Mouse (Mus musculus): ENCODE results near the gene Phlpp1. TPM values are rescaled to one million over a fixed set of nuclear protein-coding genes. Genes with fewer than 3 reads are reported as not detected.
A peak's percentile ranks its signal among the peaks of the same experiment; 100 is the strongest.

The Phlpp1 gene
- polyA plus RNA-seq, 1 experiment: 26.8 TPM

- H3K4me3 ChIP-seq (replicated peaks; ENCODE audit: extremely low read depth, low read depth, low read length): no peak overlapping the region
- peaks cover 2% of the 10 kb centered on the region for H3K4me1 ChIP-seq (ENCODE audit: control insufficient read depth, insufficient read depth, low read length)
- 89% methylated on average over 7 of the region's 7 CpGs for WGBS
- DNase-seq: no peak
- no peak for TF ChIP-seq CTCF (IDR thresholded peaks at IDR 0.05; ENCODE audit: insufficient read depth, low read length)
- no peak for TF ChIP-seq POLR2A (IDR thresholded peaks at IDR 0.05; ENCODE audit: borderline replicate concordance, extremely low read depth, low read depth, low read length)
These were observed 55.1 kb downstream of the Phlpp1 start for GRCm38 (mm10) chr1:106226613-106227012.

GRCm38 (mm10) chr1:106230313-106230712 lies 58.8 kb downstream of the Phlpp1 start:
- peak; percentile 33 for DNase-seq
- no peak overlapping the region for H3K4me3 ChIP-seq (replicated peaks; ENCODE audit: extremely low read depth, low read depth, low read length)
- H3K4me1 ChIP-seq (ENCODE audit: control insufficient read depth, insufficient read depth, low read length): peaks cover 4% of the 10 kb centered on the region
- TF ChIP-seq POLR2A (IDR thresholded peaks at IDR 0.05; ENCODE audit: borderline replicate concordance, extremely low read depth, low read depth, low read length) (no peak), CTCF (IDR thresholded peaks at IDR 0.05; ENCODE audit: insufficient read depth, low read length) (no peak)
- 29% methylated on average over 3 of the region's 3 CpGs for WGBS

- no peak for TF ChIP-seq POLR2A (IDR thresholded peaks at IDR 0.05; ENCODE audit: borderline replicate concordance, extremely low read depth, low read depth, low read length)
- no peak for TF ChIP-seq CTCF (IDR thresholded peaks at IDR 0.05; ENCODE audit: insufficient read depth, low read length)
- peaks cover 4% of the 10 kb centered on the region for H3K4me1 ChIP-seq (ENCODE audit: control insufficient read depth, insufficient read depth, low read length)
- no peak overlapping the region for H3K4me3 ChIP-seq (replicated peaks; ENCODE audit: extremely low read depth, low read depth, low read length)
- WGBS: 72% methylated on average over 5 of the region's 5 CpGs
- no peak for DNase-seq
These were observed 59.8 kb downstream of the Phlpp1 start for GRCm38 (mm10) chr1:106231345-106231744.

- Histone ChIP-seq H3K4me1 (ENCODE audit: control insufficient read depth, insufficient read depth, low read length) (peaks cover 6% of the 10 kb centered on the region), H3K4me3 (replicated peaks; ENCODE audit: extremely low read depth, low read depth, low read length) (no peak overlapping the region)
- no peak for DNase-seq
- TF ChIP-seq POLR2A (IDR thresholded peaks at IDR 0.05; ENCODE audit: borderline replicate concordance, extremely low read depth, low read depth, low read length) (no peak), CTCF (IDR thresholded peaks at IDR 0.05; ENCODE audit: insufficient read depth, low read length) (no peak)
- 57% methylated on average over 3 of the region's 3 CpGs for WGBS
These were observed 60.4 kb downstream of the Phlpp1 start for GRCm38 (mm10) chr1:106231805-106232459.

- Histone ChIP-seq H3K4me3 (replicated peaks; ENCODE audit: extremely low read depth, low read depth, low read length) (no peak overlapping the region), H3K4me1 (ENCODE audit: control insufficient read depth, insufficient read depth, low read length) (peaks cover 7% of the 10 kb centered on the region)
- WGBS: 61% methylated on average over 4 of the region's 4 CpGs
- no peak for TF ChIP-seq POLR2A (IDR thresholded peaks at IDR 0.05; ENCODE audit: borderline replicate concordance, extremely low read depth, low read depth, low read length)
- TF ChIP-seq CTCF (IDR thresholded peaks at IDR 0.05; ENCODE audit: insufficient read depth, low read length): no peak
- DNase-seq: no peak
These were observed 60.9 kb downstream of the Phlpp1 start for GRCm38 (mm10) chr1:106232460-106232850.

- H3K4me1 ChIP-seq (ENCODE audit: control insufficient read depth, insufficient read depth, low read length): peaks cover 17% of the 10 kb centered on the region
- H3K4me3 ChIP-seq (replicated peaks; ENCODE audit: extremely low read depth, low read depth, low read length): no peak overlapping the region
- DNase-seq: no peak
- TF ChIP-seq CTCF (IDR thresholded peaks at IDR 0.05; ENCODE audit: insufficient read depth, low read length) (no peak), POLR2A (IDR thresholded peaks at IDR 0.05; ENCODE audit: borderline replicate concordance, extremely low read depth, low read depth, low read length) (no peak)
These were observed 65.4 kb downstream of the Phlpp1 start for GRCm38 (mm10) chr1:106236986-106237385.

- DNase-seq: no peak
- TF ChIP-seq CTCF (IDR thresholded peaks at IDR 0.05; ENCODE audit: insufficient read depth, low read length) (no peak), POLR2A (IDR thresholded peaks at IDR 0.05; ENCODE audit: borderline replicate concordance, extremely low read depth, low read depth, low read length) (no peak)
- WGBS: 33% methylated on average over 7 of the region's 7 CpGs
- H3K4me1 ChIP-seq (ENCODE audit: control insufficient read depth, insufficient read depth, low read length): peaks cover 25% of the 10 kb centered on the region
- no peak overlapping the region for H3K4me3 ChIP-seq (replicated peaks; ENCODE audit: extremely low read depth, low read depth, low read length)
These were observed 68.6 kb downstream of the Phlpp1 start for GRCm38 (mm10) chr1:106240116-106240685.

GRCm38 (mm10) chr1:106241059-106241458 lies 69.5 kb downstream of the Phlpp1 start:
- Histone ChIP-seq H3K4me1 (ENCODE audit: control insufficient read depth, insufficient read depth, low read length) (peaks cover 25% of the 10 kb centered on the region), H3K4me3 (replicated peaks; ENCODE audit: extremely low read depth, low read depth, low read length) (no peak overlapping the region)
- DNase-seq: no peak
- TF ChIP-seq CTCF (IDR thresholded peaks at IDR 0.05; ENCODE audit: insufficient read depth, low read length) (no peak), POLR2A (IDR thresholded peaks at IDR 0.05; ENCODE audit: borderline replicate concordance, extremely low read depth, low read depth, low read length) (no peak)
- WGBS: 62% methylated on average over 1 of the region's 1 CpGs

- no peak for TF ChIP-seq CTCF (IDR thresholded peaks at IDR 0.05; ENCODE audit: insufficient read depth, low read length)
- no peak for DNase-seq
- WGBS: 11% methylated on average over 2 of the region's 2 CpGs
- peaks cover 22% of the 10 kb centered on the region for H3K4me1 ChIP-seq (ENCODE audit: control insufficient read depth, insufficient read depth, low read length)
- no peak overlapping the region for H3K4me3 ChIP-seq (replicated peaks; ENCODE audit: extremely low read depth, low read depth, low read length)
These were observed 70.6 kb downstream of the Phlpp1 start for GRCm38 (mm10) chr1:106242129-106242528.

GRCm38 (mm10) chr1:106243371-106243770 lies 71.8 kb downstream of the Phlpp1 start:
- no peak for TF ChIP-seq POLR2A (IDR thresholded peaks at IDR 0.05; ENCODE audit: borderline replicate concordance, extremely low read depth, low read depth, low read length)
- no peak for TF ChIP-seq CTCF (IDR thresholded peaks at IDR 0.05; ENCODE audit: insufficient read depth, low read length)
- 94% methylated on average over 1 of the region's 1 CpGs for WGBS
- no peak for DNase-seq
- Histone ChIP-seq H3K4me1 (ENCODE audit: control insufficient read depth, insufficient read depth, low read length) (peaks cover 22% of the 10 kb centered on the region), H3K4me3 (replicated peaks; ENCODE audit: extremely low read depth, low read depth, low read length) (no peak overlapping the region)

All from lung, adult 2 months (tissue).